Mouse (Mus musculus) MEL-GATA-1-ER (cell line): ENCODE results near the gene Spint5.

Experiments used
- DNase-seq: peaks from one replicate; pipeline ENCODE4 v3.0.0-alpha.2; 2012; ENCODE audit warnings: low read depth; ENCODE audit errors: extremely low read depth

Gene Spint5

GRCm38 (mm10) chr2:164735446-164735845, 20.3 kb downstream of the Spint5 start:
- no peak for DNase-seq

- no peak for DNase-seq
Measured at GRCm38 (mm10) chr2:164737377-164738090, 22.4 kb downstream of the Spint5 start.

GRCm38 (mm10) chr2:164739876-164740275, 24.8 kb downstream of the Spint5 start:
- no peak for DNase-seq

- DNase-seq, result peak; percentile 19
Measured at GRCm38 (mm10) chr2:164744987-164745386, 29.9 kb downstream of the Spint5 start.

GRCm38 (mm10) chr2:164745843-164746479, 30.9 kb downstream of the Spint5 start, which contains the start of the genes Wfdc3 and Dnttip1:
Gene Wfdc3 (minus strand): TSS chr2:164745931.
Gene Dnttip1 (plus strand): TSS chr2:164745983.
- peak; percentile 56 for DNase-seq

- no peak for DNase-seq
Measured at GRCm38 (mm10) chr2:164746693-164747092, 31.6 kb downstream of the Spint5 start.

GRCm38 (mm10) chr2:164748191-164748590, 33.1 kb downstream of the Spint5 start:
- DNase-seq, result no peak

GRCm38 (mm10) chr2:164748991-164749390, 33.9 kb downstream of the Spint5 start:
- DNase-seq, result no peak

GRCm38 (mm10) chr2:164752454-164752853, 37.3 kb downstream of the Spint5 start:
- DNase-seq, result no peak

- no peak for DNase-seq
Measured at GRCm38 (mm10) chr2:164754105-164754504, 39.0 kb downstream of the Spint5 start.

- no peak for DNase-seq
Measured at GRCm38 (mm10) chr2:164754800-164755199, 39.7 kb downstream of the Spint5 start.

GRCm38 (mm10) chr2:164757841-164758240, 42.7 kb downstream of the Spint5 start:
- DNase-seq, result no peak

GRCm38 (mm10) chr2:164758692-164759091, 43.6 kb downstream of the Spint5 start:
- DNase-seq, result no peak

- no peak for DNase-seq
Measured at GRCm38 (mm10) chr2:164760059-164760833, 45.1 kb downstream of the Spint5 start.

GRCm38 (mm10) chr2:164761502-164761901, 46.4 kb downstream of the Spint5 start:
- no peak for DNase-seq

- DNase-seq, result no peak
Measured at GRCm38 (mm10) chr2:164761971-164762370, 46.9 kb downstream of the Spint5 start.

GRCm38 (mm10) chr2:164762593-164762992, 47.5 kb downstream of the Spint5 start:
- DNase-seq, result no peak

GRCm38 (mm10) chr2:164765841-164766240, 50.7 kb downstream of the Spint5 start:
- no peak for DNase-seq
